Mouse (Mus musculus) right cerebral cortex, adult 18-20 months (tissue): ENCODE measurements at regions not wholly inside any gene's neighbourhood (a gene's known extent, or its start where the extent isn't known, plus 50 kb on each side); places are given as distances from the start of the nearest gene placed in this dataset.

Experiments
- DNase-seq: peaks from one replicate; pipeline ENCODE4 v3.0.0; 2022; ENCODE audit warnings: mixed read lengths

DNA sequence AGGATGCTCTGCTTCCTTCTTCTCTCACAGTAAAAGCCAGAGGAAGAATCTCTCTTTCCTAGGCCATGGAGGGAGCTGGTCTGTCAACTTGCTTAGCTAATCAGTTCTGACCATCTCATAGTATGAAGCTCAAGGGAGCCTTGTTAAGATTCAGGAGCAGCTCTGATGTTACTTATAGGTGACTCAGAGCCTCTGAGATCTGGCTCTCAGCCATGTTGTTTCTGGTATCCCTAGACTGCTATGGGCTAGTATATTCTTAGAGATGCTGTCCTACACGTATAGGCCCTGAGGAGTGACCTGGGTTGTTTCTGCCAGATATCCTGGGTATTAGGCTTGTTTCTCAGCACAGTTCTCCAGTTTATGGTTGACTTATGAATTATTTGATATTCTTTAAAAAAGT lies 160.9 kb downstream of the 4930564D02Rik start:
- DNase-seq, result no peak

DNA sequence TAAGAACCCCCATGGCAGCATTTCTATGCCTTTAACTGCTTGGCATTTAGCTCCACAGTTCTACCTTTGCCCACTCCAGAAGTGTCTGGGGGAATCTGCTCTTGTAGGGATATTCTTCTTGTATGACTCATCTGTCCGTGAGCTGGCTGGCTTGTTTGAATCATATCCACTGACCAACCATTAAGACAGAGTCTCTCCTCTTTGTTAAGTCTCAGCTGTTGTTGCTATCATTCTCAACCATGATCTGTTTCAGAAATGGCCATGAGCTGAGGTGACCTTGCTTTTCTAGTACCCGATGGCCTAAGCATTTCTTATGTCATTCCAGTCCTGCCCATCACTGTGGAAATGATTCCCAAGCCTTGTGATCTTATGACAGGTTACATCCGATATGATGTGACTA lies 161.8 kb downstream of the 4930564D02Rik start:
- DNase-seq, result no peak

DNA sequence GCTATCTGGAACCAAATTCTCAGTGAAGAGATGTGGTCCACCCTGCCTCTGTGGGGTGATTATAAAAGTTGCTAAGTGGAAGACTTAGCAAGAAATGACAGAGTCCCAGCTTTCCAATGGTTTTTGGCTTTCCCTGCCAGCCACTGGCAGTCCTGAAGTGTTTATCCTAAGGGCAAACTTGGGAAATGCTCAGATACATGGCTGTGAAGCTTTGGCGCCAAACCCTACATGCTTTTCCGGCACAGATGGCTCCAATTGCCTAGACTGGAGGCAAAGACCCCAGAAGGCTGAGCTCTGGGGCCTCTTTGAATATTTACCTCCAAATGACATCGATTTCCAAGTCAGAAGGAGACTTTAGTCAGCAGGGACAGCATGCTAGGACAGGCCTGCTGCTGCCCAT lies 174.4 kb downstream of the 4930564D02Rik start:
- no peak for DNase-seq

DNA sequence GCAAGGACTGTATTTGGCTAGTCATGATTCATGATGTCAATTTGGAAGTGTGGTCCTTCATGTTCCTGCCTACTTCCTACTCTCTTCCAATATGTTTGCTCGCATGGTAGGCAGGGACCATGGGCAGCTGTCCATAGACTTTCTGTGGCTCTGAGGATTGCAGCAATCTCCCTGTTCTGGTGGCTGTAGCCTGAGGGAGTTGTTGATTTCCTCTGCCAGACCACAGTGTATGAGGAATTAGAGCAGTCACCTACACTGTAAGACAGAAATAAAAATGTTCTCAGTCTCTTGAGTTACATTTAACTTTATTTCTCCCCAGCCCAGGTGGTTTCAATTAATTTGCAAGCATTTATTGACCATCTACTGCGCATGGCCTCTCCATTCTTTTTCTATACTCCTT lies 190.5 kb downstream of the 4930564D02Rik start:
- DNase-seq, result no peak

DNA sequence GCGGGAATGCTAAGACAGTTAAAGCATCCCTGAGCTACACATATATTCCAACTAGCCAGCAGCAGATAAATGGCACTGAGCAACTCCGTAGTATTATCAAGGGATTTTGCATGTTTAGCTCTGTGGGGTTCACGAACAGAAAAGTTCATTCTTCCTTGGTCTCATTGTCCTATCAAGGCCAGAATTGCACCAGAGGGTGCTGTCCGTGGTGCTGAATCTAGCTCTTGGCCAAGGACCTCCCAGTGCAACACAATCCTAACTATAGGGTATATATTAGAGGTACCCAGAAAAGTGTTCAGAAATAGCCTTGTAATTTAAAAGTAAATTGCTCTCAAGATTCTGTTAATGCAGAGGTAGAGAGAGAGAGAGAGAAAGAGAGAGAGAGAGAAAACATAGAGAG lies 176.9 kb upstream of the Kcnd3 start:
- DNase-seq, result no peak

DNA sequence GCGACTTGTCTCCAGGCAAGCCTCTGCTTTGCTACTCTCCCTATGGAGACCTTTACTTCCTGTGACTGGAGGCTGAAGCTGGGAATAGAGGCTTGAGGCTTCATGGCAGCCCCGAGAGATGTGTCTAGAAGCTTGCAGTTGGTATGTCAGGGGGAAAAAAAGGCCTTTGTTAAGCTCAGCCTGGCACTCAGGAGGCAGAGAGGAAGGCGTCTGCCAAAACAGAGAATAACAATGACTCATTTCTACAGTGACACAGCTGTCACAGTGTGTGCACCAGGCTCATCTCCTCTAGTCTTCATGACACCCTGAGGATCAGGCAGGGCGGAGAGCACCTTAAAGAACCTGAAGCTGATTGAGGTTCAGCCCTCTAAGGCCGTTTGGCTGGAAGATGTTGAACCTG lies 171.2 kb upstream of the Kcnd3 start:
- DNase-seq, result peak; percentile 58

DNA sequence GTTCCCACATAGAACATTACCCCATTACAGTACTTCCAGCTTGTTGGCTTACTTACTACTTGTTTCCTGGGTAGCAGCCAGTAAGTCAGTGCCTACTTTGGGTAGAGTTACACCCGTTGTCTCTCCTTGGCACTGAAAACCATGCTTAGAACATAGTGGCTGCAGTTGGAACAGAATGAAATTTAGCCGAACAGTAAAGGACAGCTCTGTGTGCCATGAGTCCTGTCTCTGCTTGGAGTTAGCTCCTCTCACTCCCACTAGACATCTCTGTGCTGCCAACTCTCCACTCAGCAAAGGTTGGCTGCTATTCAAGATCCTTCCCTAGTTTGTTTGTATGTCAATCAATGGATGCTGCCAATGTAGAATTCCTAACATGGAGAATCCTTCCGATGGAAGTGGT lies 170.4 kb upstream of the Kcnd3 start:
- DNase-seq, result peak; percentile 49

DNA sequence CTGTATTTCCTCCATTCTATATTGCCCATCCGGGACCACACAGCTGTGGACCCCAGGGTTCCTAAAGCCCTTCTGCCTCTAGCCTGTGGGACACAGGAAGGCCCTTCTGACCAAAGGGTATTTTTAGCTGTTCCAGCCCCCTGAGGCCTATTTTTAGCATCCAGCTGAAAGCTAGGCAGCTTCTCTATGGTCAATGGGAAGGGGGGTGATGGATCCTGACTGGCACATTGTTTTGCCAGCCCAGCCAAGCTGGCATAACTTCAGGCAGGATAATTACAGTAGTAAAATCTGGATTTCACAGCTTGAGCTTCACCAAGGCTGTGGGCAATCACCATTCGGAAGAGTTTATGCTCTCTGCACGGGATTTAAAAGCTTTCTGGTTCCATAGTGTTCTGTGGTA lies 153.9 kb upstream of the Kcnd3 start:
- no peak for DNase-seq

DNA sequence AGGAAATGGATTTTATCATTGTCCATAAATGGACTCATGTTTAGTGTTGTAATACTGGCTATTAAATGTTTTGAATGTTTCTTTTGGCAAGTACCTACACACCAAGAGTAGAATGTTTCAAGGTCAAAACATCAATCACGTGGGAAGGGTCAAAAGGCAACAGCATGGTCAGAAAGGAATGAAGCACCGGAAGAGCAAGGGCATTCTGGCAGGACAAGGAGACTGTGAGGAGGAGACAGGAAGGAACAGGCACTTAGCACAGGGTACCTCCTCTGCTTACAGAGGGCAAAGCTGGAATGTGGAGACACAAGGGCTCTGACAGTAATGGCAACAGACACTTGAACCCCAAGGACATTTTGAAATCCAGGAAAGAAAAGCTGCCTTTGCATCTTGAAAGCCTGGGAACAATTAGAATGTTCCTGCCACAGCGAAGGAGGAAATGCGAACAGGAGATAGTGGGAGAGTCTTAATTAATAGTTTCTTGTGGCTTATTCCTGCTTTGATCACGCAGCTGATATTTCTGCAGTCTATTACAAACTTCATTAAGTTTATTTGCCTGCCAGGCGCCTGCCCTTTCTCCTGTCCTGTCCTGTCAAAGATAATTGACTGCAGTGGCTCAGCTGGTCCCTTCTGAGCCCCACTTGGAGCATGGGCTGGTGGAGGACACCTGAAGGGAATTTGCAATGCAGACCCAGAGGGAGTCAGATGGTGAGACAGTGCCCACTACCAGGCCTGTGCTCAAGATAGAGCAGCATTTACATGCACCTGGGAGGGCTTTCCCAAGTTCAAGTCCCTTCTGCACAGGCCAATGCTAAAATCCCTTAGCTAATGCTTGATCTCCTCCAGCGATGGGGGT lies 151.2 kb upstream of the Kcnd3 start:
- no peak for DNase-seq

DNA sequence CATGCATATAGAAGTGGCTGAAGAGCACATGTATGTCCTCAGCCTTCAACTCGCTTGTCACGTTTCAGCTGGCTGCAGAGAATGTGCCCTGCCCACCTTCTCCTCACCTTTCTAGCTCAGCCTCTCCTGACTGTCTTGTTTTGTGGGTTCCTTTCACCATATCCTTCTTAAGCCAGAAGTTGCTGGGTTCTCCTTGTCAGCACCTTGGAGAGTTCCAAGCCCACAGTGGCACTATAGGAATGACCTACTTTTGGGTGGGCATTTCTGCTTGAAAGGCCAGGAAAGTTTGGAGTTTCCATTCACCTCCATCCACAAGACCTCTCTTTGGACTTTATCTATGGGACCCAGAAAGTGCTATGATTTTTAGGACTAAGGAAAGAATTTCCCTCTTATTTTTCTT lies 144.5 kb upstream of the Kcnd3 start:
- DNase-seq, result no peak

DNA sequence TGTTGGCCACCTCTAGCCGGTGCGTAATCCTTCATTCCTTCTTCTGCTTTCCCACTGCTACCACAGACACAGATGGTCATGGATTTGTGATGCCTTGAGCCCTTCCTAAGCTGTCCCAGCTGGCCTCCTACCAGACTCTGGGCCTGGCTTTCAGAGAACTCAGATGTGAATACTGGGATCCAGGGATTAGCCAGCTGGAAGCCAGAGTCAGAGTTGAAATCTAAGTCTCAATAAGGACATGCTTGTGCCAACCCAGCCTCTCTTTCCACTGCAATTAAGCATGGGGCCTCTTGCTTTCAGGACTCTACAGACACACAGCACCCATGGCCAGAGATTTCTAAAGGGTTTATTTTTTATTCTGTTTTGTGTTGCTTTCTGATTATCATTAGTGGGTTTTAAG lies 143.1 kb upstream of the Kcnd3 start:
- DNase-seq, result no peak

DNA sequence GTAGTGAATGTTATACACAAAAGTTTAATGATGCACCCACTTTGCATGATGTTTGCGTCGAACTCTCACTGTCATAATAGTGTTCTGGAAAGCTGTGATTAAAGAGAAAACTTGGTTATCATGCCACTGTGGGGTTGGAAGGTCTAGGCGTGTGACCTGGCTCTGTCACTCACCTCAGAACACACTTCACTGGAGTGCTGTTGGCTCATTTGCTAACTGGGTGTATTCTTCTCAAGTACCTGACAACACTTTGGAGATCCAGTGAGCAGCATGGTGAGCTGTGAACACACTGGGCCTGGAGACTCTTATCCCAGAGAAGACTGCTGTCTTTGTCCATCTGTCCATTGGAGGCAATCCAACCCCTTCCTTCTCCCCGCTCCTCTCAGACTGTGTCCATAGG lies 98.9 kb upstream of the Kcnd3 start:
- no peak for DNase-seq

DNA sequence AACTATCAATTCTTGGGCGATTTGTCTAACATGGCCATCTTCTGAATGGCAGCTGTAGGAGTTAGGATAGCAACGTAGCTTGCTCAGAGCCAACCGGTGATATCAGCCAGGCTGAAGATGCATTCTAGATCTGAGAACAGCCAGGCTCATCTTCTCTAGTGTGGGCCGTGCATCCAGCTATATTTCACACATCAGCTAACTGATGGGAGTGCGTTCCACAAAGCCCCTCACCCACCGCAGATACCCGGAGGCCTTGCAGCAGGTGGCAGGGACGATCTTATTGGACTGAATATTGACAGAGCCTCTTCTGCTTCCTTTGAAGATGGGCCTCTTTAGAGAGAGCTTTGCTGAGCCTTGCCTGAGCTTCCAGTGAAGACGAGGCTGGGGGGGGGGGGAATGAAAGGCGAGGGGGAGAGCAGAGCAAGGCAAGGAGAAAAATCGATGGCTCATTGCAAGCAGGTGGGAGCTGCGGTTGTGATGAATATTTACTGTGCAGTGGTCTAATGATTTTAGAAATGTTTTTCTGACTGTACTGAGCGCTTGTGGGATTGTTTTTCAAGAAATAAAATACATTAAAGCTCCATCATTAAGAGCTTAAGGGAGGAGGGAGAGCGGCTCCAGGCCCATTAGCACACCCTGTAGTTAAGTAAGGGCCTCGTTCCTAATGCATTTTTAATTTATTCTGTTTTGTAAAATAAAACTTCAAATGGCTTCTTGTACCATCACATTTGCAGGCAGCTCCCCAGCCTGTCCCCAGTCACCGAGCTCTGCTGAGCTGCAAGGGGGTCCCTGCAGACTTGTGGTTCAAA lies 97.8 kb upstream of the Kcnd3 start:
- DNase-seq, result no peak

DNA sequence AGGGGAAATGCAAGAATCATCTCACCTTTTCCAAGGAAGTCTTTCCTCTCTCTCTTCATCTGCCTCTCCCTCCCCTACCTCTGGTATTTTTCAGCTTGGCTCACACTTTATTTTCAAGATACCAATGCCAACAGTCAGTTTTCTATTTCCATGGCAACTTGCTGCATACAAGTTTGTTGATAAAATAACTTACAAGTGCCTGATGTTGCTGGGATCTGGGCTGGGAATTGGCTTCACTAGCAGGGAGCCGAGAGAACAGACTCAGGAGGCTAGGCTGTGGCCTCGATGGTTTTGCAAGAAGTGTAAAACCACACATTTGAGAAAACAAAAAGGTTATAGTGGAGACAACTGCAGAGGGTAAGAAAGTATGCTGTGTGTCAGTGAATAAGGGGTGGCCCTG lies 94.6 kb upstream of the Kcnd3 start:
- no peak for DNase-seq

DNA sequence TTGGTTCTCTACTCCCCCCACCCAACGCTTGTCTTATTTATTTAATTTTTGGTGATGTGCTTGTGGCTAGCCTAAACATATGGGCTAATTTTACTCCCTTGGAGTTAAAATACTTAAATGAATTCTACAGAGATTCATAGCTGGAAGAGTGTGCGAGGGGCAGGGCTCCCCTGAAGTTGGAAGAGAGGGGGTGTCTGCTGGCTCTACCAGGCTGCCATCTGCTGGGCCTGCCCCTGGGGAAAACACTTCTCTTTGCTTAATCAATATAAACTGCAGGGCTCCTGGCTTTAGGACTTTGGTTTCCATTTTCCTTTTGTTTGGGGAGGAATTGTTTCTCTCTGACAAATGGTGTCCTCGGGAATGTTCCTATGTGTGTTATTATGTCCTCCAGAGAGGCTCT lies 92.5 kb upstream of the Kcnd3 start:
- DNase-seq, result no peak

DNA sequence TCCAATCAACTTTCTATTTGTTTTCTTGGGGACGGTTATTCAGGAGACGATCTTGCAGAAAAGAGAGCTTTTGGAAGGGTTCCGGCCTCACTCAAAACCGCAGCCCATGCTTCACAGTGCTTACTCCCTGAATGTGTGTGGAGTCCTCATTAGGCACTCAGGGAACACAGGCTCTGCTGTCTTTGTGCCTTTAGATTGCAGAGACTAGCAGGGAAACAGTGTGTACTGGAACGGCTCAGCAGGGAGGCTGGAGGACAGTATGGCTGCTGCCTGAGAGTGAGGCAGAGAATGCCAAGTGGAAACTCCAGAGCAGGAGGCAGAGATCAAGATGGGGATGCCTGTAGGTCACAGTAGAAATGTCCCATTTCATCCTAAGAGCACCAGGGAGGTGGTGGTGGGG lies 87.4 kb upstream of the Kcnd3 start:
- peak; percentile 40 for DNase-seq

DNA sequence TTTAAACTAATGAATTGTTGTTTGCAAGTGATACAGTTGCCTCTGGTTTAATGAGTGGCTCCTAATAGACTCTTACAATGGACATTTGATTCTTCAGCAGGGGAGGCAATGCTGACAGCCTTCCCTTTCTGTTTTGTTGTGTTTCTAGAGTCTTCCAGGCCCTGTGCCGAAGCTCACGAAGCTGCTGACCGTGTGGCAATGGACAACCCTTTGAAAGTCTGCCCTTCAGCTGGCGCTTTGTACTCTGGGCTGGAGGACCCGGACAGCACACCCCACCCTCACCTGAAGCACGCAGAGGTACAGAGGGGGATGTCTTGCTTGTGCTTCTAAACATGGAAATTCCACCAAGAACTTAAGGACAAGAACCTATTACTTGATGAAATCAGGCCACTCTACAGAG lies 85.3 kb upstream of the Kcnd3 start:
- no peak for DNase-seq

DNA sequence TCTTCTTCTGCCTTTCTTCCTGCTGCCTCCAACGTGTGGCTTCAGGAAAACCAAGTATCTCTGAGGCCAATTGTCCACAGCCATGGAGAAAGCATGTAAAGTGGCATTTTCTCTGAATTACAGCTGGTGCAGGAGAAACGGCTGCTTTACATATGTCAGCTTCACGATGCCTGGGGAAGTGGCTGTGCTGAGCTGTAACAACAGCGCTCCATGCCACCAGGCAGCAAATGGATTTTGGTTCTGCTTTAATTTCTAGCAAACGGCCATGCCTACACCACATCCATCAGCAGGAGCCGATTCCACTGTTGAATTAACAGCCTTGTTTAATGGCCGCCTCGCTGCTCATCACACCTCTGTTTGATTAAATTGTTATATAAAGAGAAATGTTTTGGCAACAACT lies 84.2 kb upstream of the Kcnd3 start:
- DNase-seq, result no peak

DNA sequence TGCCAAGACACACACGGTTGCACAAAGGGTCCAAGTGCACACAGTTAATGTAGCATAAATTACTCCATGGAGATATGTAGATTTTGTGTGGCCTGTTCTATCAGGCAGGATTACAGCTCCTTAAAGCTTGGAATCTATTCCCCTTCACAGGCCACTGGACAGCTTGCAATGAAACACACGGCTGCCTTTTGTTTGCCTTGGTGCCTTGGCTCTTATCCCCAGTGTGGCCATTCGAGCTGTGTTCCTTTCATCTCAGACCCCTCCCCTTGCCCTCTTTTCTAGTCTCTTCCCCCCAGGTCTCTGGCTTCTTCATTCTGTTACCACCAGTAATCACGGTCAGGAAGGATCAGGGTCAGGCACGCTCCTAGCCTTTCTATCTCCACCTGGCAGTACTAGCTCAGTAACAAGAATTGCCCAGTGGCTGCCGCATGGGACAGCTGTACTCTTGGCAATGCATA lies 79.7 kb upstream of the Kcnd3 start:
- DNase-seq, result no peak

DNA sequence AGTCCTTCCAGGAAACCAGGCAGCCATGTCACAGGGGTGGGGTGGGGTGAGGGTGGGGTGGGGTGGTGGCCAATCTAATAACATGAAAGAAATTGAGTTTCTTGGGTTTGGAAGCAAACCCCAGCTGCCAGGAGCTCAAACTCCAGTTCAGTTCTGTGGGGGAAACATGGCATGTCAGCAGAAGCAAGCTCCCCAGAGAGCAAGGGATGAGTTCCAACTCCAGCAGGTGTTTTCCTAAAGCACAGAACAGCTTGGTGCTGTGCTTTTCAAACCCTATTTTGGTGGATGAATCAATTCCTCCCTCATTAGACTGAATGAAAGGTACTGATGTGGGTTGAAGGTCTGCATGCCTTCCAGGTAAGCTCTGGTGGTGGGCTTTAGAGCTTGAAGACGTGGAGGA lies 77.8 kb upstream of the Kcnd3 start:
- no peak for DNase-seq

DNA sequence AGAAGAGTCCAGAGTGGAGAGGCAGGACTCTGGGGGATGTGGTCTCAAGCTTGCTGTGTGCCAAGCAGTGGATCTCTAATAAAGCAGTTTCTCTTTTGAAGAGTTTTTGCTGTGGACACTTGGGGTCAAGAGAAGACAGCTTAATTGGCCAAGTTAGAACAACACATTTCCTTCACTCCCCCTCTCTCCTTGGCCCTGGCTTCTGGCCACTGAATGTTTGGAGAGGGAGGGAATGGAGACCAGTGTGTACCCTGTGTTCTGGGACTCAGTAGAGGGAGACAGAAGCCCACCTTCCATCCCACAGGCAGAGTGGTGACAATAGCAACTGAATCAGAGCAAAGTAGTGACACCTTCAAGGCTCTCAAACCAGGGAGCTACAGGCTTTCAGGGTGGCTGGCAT lies 77.3 kb upstream of the Kcnd3 start:
- no peak for DNase-seq

DNA sequence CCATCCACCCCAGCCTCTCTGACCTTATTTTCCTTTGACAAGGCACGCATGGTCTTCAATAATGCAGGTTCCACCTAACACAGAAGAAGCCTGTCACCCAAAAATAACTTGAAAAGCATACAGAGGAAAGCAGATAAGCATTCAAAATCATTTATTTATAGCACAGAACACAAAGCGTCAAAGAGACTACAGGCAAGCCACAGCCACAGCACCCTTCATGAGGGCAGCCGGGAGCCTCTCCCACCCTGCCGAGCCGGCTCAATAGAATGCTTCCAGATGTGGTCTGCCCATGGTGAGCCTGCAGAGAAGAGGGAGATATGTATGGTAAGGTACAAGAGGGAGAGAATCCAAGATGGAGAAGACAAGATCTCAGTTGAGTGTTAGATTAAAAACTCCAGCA lies 76.7 kb upstream of the Kcnd3 start:
- DNase-seq, result no peak

DNA sequence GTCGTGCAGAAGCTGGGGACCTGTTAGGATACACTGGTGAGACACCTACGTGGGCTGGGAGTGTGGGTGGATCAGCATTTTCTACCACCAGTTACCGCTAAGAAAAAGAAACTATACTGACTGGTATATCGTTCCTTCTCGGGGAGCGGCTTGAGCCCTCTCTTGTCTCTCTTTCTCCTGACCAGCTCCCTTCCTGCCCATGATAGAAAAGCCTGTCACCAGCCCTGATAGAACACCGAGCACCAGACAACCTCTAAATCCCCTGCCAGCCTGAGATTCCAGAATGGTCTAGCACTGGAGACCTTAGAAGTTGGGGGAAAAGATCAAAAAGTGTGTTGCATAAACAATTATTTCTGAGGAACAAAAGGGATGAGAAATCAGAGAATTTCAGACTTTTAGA lies 76.3 kb upstream of the Kcnd3 start:
- DNase-seq, result no peak

DNA sequence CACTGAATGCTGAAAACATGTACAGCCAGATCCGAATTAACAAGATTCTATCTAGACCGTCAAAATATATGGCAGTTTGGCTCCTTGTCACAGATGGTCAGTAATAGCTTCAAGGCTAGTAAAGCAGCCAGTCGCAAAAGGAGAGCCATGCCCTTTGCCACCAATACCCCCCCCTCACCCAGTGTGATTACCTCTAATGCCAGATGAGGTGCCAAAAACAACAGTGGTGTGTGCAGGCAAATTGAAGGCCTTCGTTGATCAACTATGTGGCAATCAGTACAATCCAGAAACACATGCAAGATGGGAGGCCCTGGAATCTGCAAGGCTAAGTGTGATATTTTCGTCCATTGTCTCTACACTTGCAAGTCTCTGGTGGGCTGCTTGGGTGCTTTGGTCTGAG lies 75.8 kb upstream of the Kcnd3 start:
- DNase-seq, result no peak
